Mouse (Mus musculus): ENCODE results near the gene Npr1. TPM values are rescaled to one million over a fixed set of nuclear protein-coding genes. Genes with fewer than 3 reads are reported as not detected.
A peak's percentile ranks its signal among the peaks of the same experiment; 100 is the strongest.

Npr1 gene
- polyA plus RNA-seq (2015; fragmentation: Nextera tagmentation; extraction: Ambion mirVana), result 3.1 and 3.2 TPM in 2 replicates

DNA sequence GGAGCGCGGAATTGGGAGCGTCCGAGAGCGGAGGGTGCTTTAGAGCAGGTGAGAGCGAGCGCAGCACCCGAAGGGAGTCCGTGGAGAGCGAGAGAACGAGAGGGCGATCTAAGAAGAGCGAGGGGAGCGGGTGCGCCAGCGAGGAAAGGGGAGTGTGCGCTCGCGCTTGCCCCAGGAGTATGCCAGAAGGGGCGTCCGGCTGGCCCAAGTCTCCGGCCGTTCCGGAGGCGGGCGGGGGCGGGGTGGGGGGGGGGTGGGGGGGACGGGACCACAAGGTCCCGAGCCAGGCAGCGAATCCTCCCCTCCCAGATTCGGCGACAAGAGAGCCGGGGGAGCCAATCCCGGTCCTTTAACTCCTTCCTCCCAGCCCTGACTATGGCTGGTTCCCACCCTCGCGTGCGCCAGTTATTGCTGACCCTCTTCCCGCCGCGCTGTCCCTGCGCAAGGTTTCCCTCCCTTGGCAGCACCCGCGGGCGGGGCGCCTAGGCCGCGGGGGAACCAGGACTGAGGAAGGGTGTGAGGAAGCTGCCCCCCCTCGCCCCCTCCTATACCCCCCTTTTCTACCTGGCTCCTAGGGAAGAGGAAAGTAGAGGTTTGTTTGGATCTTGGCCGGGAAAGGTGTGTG is at the start of gene Npr1:
Npr1 (minus strand) TSS at position 181 of the 625 bp plus-strand sequence.
- 0 out of 2 replicates have a peak, but pooled peaks cover 2% of the 10 kb centered on the region for H3K9me3 ChIP-seq (ENCODE audit: control insufficient read depth, low read length)
- peak within 1 kb of the TSS; percentile 58 for H3K4me3 ChIP-seq (ENCODE audit: low read length)
- peak within 1 kb of the TSS; percentile 94 for H3K4me2 ChIP-seq (ENCODE audit: low read length)
- H3K27ac ChIP-seq (ENCODE audit: low read depth, low read length), result no peak within 1 kb of the TSS; the same call in 1 of the 2 replicates
- H3K9ac ChIP-seq (ENCODE audit: low read depth, low read length), result peak within 1 kb of the TSS; percentile 65
- peaks cover 10% of the 10 kb centered on the region for H3K4me1 ChIP-seq (ENCODE audit: control insufficient read depth, insufficient read depth, low read depth, low read length)
- 0% methylated on average over 16 of the region's 49 CpGs for WGBS
- no peaks in the 10 kb centered on the region for H3K36me3 ChIP-seq (ENCODE audit: control insufficient read depth, insufficient read depth, low read length)
- peaks cover 33% of the 10 kb centered on the region for H3K27me3 ChIP-seq (replicated peaks; ENCODE audit: control insufficient read depth, insufficient read depth, low read length)
- peak; percentile 71 for ATAC-seq

DNA sequence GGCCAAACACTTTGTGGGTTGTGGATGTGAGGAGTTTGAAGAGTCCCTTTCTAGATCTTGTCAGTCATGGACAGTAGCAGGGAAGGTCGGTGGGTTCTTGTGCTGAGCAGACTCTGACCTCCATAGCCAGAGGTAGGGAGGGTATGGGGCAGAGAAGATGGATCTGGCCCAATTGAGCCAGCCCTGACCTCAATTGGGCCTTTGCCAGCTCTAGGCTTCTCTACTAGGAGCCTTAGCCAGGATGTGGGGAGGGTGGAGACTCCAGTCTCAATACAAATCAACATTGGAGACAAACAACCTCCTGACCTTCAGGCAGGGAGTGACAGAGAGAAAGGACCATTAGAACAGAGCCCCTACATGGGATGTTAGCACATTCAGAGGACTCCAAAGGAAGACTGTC is 49.6 kb upstream of the Npr1 start:
- 0 out of 2 replicates have a peak, but pooled peaks have one; percentile 4 for ATAC-seq
- peak overlapping the region; percentile 41 for H3K9ac ChIP-seq (ENCODE audit: low read depth, low read length)
- WGBS, result 25% methylated on average over 1 of the region's 1 CpGs

DNA sequence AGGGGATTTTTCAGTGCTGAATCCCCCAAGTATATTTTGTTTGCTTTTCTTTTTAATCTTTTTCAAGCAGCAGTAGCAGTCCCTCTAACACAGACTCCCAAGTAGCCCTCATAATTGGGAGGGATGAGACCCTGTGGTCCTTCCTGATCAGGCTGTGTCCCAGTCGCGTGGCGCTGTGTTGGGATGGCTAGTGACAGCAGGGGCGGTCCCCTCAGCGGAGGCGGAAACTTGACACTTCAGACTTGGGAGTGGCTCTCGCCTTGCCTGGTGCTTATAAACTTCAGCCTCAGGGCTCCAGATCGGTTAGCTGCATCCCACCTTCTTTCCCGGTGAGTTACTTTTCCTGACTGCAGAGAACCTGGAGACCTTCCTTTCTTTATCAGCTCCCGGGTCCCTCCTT is 49.0 kb upstream of the Npr1 start:
- peak overlapping the region; percentile 41 for H3K9ac ChIP-seq (ENCODE audit: low read depth, low read length)
- peaks cover 3% of the 10 kb centered on the region; the same call in 1 of the 2 replicates for H3K4me1 ChIP-seq (ENCODE audit: control insufficient read depth, insufficient read depth, low read depth, low read length)
- H3K27ac ChIP-seq (ENCODE audit: low read depth, low read length), result no peak overlapping the region
- peak; percentile 47; the same call in 1 of the 2 replicates for ATAC-seq
- H3K36me3 ChIP-seq (ENCODE audit: control insufficient read depth, insufficient read depth, low read length), result no peaks in the 10 kb centered on the region
- H3K9me3 ChIP-seq (ENCODE audit: control insufficient read depth, low read length), result no peaks in the 10 kb centered on the region
- H3K27me3 ChIP-seq (replicated peaks; ENCODE audit: control insufficient read depth, insufficient read depth, low read length), result peaks cover 24% of the 10 kb centered on the region
- H3K4me3 ChIP-seq (ENCODE audit: low read length), result peak overlapping the region; percentile 32
- H3K4me2 ChIP-seq (ENCODE audit: low read length), result peak overlapping the region; percentile 61
- under 1% methylated on average over 10 of the region's 10 CpGs for WGBS

More for the DNA sequence above, 49.6 kb upstream of the Npr1 start:
- Histone ChIP-seq H3K4me2 (ENCODE audit: low read length) (peak overlapping the region; percentile 61), H3K36me3 (ENCODE audit: control insufficient read depth, insufficient read depth, low read length) (no peaks in the 10 kb centered on the region), H3K4me3 (ENCODE audit: low read length) (peak overlapping the region; percentile 32), H3K9me3 (ENCODE audit: control insufficient read depth, low read length) (no peaks in the 10 kb centered on the region), H3K27ac (ENCODE audit: low read depth, low read length) (no peak overlapping the region), H3K4me1 (ENCODE audit: control insufficient read depth, insufficient read depth, low read depth, low read length) (peaks cover 3% of the 10 kb centered on the region; the same call in 1 of the 2 replicates), H3K27me3 (replicated peaks; ENCODE audit: control insufficient read depth, insufficient read depth, low read length) (peaks cover 24% of the 10 kb centered on the region)

DNA sequence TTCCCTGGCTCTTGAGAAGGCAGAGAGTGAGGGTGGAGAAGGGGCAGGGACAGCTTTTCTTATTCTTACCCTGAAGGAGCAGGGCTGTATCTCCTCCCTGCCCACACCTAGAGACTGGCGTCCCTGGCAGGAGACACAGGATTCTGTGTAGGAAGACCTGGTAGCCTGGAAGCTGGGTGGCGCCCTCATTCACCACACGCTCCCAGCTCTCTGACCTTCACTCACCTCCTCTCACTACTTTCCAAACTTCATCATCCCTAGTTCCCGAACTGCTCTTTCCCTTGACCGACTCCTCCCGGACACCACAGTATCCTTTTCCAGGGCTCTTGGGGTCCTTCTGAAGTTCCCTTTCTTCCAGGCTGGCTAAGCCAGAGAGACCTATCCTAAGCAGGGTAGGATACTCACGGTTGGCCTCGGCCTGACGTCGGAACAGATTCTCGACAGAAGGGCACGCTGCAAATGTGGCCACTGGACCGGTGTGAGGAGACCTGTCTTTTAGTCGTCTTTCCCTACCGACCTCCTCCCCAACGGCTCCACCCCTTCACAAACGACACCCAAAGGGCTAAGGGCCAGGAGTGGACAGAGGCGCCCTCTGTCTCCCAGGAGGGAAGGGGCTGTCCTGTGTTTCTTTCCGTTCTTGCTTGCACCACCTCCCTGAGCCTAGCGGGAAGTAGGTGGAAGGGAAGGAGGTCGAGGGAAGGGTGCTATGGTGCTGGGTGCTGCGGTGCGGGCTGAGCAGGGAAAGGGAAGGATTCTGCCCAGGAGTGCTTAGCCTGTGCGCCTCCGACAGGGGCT is 48.3 kb upstream of the Npr1 start, which contains the start of the genes S100a1 and S100a13:
S100a1 (minus strand) TSS at position 597 of the 795 bp plus-strand sequence.
S100a13 (plus strand) TSS at position 640 of the 795 bp plus-strand sequence.
- Histone ChIP-seq H3K4me3 (ENCODE audit: low read length) (peak within 1 kb of the TSS; percentile 32), H3K4me2 (ENCODE audit: low read length) (peak within 1 kb of the TSS; percentile 61), H3K9ac (ENCODE audit: low read depth, low read length) (peak within 1 kb of the TSS; percentile 41), H3K4me1 (ENCODE audit: control insufficient read depth, insufficient read depth, low read depth, low read length) (peaks cover 3% of the 10 kb centered on the region; the same call in 1 of the 2 replicates), H3K27me3 (replicated peaks; ENCODE audit: control insufficient read depth, insufficient read depth, low read length) (peaks cover 24% of the 10 kb centered on the region), H3K9me3 (ENCODE audit: control insufficient read depth, low read length) (no peaks in the 10 kb centered on the region), H3K27ac (ENCODE audit: low read depth, low read length) (no peak within 1 kb of the TSS), H3K36me3 (ENCODE audit: control insufficient read depth, insufficient read depth, low read length) (no peaks in the 10 kb centered on the region)
- 3% methylated on average over 24 of the region's 25 CpGs for WGBS
- ATAC-seq, result no peak

DNA sequence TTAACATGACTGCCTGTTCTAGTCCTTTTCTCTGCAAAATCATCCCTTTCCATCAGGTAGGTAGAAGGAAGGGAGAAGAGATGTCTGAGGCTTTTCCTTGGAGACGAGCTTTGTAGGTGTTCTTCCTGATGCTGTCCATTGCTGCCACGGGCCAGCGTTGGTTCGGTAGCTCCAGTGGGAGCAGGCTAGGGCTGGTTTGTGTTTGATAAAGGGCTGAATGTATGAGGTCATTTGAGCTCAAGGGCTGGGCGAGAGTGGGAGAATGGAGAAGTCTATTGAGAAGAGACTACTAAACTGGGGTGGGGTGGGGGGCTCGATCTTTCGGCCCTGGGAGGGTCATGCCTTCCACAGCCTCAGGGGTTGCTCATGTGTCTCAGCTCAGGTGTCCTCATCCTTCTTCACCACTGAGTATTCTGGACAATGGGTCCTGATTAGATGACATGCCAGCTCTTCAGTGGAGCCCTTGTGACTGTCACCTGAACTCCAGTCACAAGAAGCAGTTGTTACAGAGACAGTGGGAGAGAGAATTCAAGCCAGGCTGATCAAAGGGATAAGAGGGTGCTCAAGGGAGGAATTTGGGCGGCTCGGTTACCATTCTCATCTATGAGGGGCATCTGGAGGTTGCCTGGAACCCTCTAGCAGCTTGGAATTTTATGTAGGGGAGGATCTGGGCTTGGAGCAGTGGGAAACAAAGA is 47.4 kb upstream of the Npr1 start:
- ATAC-seq, result no peak
- Histone ChIP-seq H3K4me2 (ENCODE audit: low read length) (no peak overlapping the region; the same call in 1 of the 2 replicates), H3K9ac (ENCODE audit: low read depth, low read length) (no peak overlapping the region), H3K27me3 (replicated peaks; ENCODE audit: control insufficient read depth, insufficient read depth, low read length) (peaks cover 24% of the 10 kb centered on the region), H3K9me3 (ENCODE audit: control insufficient read depth, low read length) (no peaks in the 10 kb centered on the region), H3K36me3 (ENCODE audit: control insufficient read depth, insufficient read depth, low read length) (no peaks in the 10 kb centered on the region), H3K4me3 (ENCODE audit: low read length) (no peak overlapping the region), H3K27ac (ENCODE audit: low read depth, low read length) (no peak overlapping the region), H3K4me1 (ENCODE audit: control insufficient read depth, insufficient read depth, low read depth, low read length) (peaks cover 4% of the 10 kb centered on the region)
- WGBS, result 82% methylated on average over 9 of the region's 9 CpGs

DNA sequence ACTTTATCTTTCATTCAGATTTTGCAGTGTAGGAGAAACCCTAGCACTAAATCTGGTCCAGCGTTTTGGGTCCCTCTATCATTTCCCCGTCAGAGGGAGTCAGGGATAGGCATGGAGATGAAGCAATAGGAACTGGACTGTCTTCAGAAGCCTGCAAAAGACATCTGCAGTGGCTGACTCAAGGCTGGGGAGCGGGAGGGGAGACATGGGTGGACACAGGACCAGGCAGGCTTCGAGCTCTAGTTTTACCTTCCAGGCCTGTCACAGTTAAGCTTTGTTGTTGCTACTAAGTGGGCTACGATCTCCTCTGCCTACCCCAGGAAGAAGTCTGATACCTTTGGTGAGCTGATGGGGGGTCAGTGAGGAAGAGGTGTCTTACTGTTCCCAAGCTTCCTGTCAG is 46.6 kb upstream of the Npr1 start:
- ATAC-seq, result no peak

DNA sequence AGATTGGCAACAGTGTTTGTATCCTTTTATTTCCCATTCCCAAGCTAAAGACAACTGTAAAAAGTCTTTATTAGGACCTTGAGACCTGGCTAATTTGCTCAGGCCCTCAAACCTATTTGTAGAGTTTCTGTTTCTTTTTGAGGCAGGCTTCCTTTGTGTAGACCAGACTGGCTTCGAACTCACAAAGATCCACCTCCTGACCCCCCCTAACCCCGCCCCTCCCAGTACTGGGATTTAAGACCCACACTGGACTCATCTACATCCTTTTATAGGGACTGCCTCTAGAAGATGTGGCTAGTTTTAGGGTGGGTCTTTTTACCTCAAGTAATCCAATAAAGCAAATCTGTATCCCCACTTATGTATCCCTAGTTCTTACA is 44.1 kb upstream of the Npr1 start:
- 0 out of 2 replicates have a peak overlapping the region, but pooled peaks have one; percentile 18 for H3K9ac ChIP-seq (ENCODE audit: low read depth, low read length)
- H3K27me3 ChIP-seq (replicated peaks; ENCODE audit: control insufficient read depth, insufficient read depth, low read length), result peaks cover 19% of the 10 kb centered on the region
- H3K4me2 ChIP-seq (ENCODE audit: low read length), result peak overlapping the region; percentile 58
- H3K4me1 ChIP-seq (ENCODE audit: control insufficient read depth, insufficient read depth, low read depth, low read length), result peaks cover 15% of the 10 kb centered on the region
- H3K27ac ChIP-seq (ENCODE audit: low read depth, low read length), result peak overlapping the region; percentile 72
- no peaks in the 10 kb centered on the region for H3K9me3 ChIP-seq (ENCODE audit: control insufficient read depth, low read length)
- peak; percentile 32 for ATAC-seq
- peak overlapping the region; percentile 85 for H3K4me3 ChIP-seq (ENCODE audit: low read length)
- H3K36me3 ChIP-seq (ENCODE audit: control insufficient read depth, insufficient read depth, low read length), result peaks cover 11% of the 10 kb centered on the region
- 17% methylated on average over 2 of the region's 2 CpGs for WGBS

More for the DNA sequence above, 46.6 kb upstream of the Npr1 start:
- Histone ChIP-seq H3K4me3 (ENCODE audit: low read length) (no peak overlapping the region), H3K27ac (ENCODE audit: low read depth, low read length) (no peak overlapping the region), H3K4me1 (ENCODE audit: control insufficient read depth, insufficient read depth, low read depth, low read length) (peaks cover 12% of the 10 kb centered on the region), H3K36me3 (ENCODE audit: control insufficient read depth, insufficient read depth, low read length) (0 out of 2 replicates have a peak, but pooled peaks cover 1% of the 10 kb centered on the region), H3K4me2 (ENCODE audit: low read length) (no peak overlapping the region), H3K27me3 (replicated peaks; ENCODE audit: control insufficient read depth, insufficient read depth, low read length) (peaks cover 24% of the 10 kb centered on the region), H3K9ac (ENCODE audit: low read depth, low read length) (no peak overlapping the region), H3K9me3 (ENCODE audit: control insufficient read depth, low read length) (no peaks in the 10 kb centered on the region)
- WGBS, result 88% methylated on average over 5 of the region's 5 CpGs

DNA sequence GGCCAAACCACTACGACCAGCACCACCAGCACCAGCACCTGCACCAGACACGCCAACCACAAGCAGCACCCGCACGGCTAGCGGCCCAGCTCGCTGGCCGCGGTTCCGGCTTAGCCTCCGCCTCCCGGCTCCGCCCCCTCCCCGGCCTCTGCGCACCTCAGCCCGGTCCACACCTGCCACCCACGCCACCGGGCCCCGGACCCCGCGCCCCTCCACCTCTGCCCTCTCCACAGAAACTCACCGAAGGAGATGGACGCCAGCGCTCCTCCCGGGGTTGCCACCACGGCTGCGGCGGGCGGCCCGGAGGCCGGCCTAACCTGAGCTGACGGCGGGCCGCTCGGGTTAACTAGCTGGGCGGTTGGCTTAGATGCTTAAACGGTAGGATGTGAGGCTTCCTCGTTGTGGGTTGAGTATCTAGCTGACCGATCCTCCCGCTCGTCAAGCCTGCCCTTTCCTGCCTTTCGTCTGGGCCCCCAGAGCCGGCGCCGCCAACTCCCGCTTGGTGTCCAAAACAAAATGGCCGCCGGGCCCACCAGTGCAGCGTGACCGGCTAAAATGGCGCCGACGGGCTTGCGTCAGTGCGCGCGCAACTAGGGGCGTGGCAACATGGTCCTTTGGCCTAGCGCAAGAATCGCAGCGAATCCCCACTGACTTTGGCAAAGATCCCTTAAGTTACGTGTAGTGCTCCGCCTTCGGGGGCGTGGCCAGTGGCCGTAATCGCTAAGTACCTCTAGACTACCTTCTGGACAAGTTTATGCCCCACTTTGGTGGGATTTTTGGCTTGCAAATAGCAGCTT is 43.5 kb upstream of the Npr1 start, which contains the start of gene Chtop:
Chtop (minus strand) TSS at position 549 of the 797 bp plus-strand sequence.
- under 1% methylated on average over 61 of the region's 66 CpGs for WGBS
- H3K27me3 ChIP-seq (replicated peaks; ENCODE audit: control insufficient read depth, insufficient read depth, low read length), result peaks cover 16% of the 10 kb centered on the region
- ATAC-seq, result peak; percentile 94
- peaks cover 15% of the 10 kb centered on the region for H3K36me3 ChIP-seq (ENCODE audit: control insufficient read depth, insufficient read depth, low read length)
- H3K9ac ChIP-seq (ENCODE audit: low read depth, low read length), result peak within 1 kb of the TSS; percentile 98
- H3K4me3 ChIP-seq (ENCODE audit: low read length), result peak within 1 kb of the TSS; percentile 85
- peak within 1 kb of the TSS; percentile 97 for H3K27ac ChIP-seq (ENCODE audit: low read depth, low read length)
- peak within 1 kb of the TSS; percentile 67 for H3K4me2 ChIP-seq (ENCODE audit: low read length)
- no peaks in the 10 kb centered on the region for H3K9me3 ChIP-seq (ENCODE audit: control insufficient read depth, low read length)
- peaks cover 16% of the 10 kb centered on the region for H3K4me1 ChIP-seq (ENCODE audit: control insufficient read depth, insufficient read depth, low read depth, low read length)
